Mouse (Mus musculus) limb, embryonic 13.5 days (tissue): ENCODE measurements around the gene Syt6. TPM values are rescaled to one million over a fixed set of nuclear protein-coding genes. Genes with fewer than 3 reads are reported as not detected.
A peak's percentile ranks its signal among the peaks of the same experiment; 100 is the strongest.

Experiments
- ATAC-seq: fragments of 200-750 bp; cut with Nextera tagmentation; 2 replicates; pipeline ENCODE4 v1.8.0; 2017; ENCODE audit warnings: low read depth, moderate number of reproducible peaks, moderate TSS enrichment; ENCODE audit not compliant: low FRiP score
- H3K27ac ChIP-seq: fragments of 300-500 bp; sonication (generic); 2 replicates; pipeline ENCODE4 v1.5.1; 2015; ENCODE audit warnings: inconsistent platforms, mild to moderate bottlenecking, moderate library complexity
- H3K27me3 ChIP-seq: fragments of 300-500 bp; sonication (generic); 2 replicates; pipeline ENCODE4 v1.6.1; 2015; ENCODE audit warnings: mild to moderate bottlenecking, inconsistent platforms
- H3K36me3 ChIP-seq: fragments of 300-500 bp; sonication (generic); 2 replicates; pipeline ENCODE4 v1.6.1; 2015; ENCODE audit warnings: inconsistent platforms, mild to moderate bottlenecking, moderate library complexity
- H3K4me1 ChIP-seq: fragments of 300-500 bp; sonication (generic); 2 replicates; pipeline ENCODE4 v1.6.1; 2015; ENCODE audit warnings: inconsistent platforms
- H3K4me2 ChIP-seq: fragments of 300-500 bp; sonication (generic); replicated peaks from 2 replicates; pipeline ENCODE4 v1.6.1; 2015; ENCODE audit warnings: inconsistent platforms, mild to moderate bottlenecking, moderate library complexity
- H3K4me3 ChIP-seq: fragments of 300-500 bp; sonication (generic); 2 replicates; pipeline ENCODE4 v1.5.1; 2015; ENCODE audit warnings: moderate library complexity, mild to moderate bottlenecking, inconsistent platforms
- H3K9ac ChIP-seq: fragments of 300-500 bp; sonication (generic); 2 replicates; pipeline ENCODE4 v1.6.1; 2015; ENCODE audit warnings: mild to moderate bottlenecking, inconsistent platforms
- H3K9me3 ChIP-seq: fragments of 300-500 bp; sonication (generic); 2 replicates; pipeline ENCODE4 v1.6.1; 2016; ENCODE audit warnings: inconsistent platforms
- WGBS: fragments of 180-500 bp; shearing (Covaris S2); methylation state at CpG from one replicate; pipeline ENCODE4 v1.1.7; 2015; 5-methylcytosine and 5-hydroxymethylcytosine counted together
- polyA plus RNA-seq: library from polyadenylated mRNA; unstranded; fragments of >200 nt; fragmentation: Nextera tagmentation; extraction: Ambion mirVana; gene quantifications from 2 replicates; pipeline ENCODE4 v1.2.1, GENCODE M21; 2015

Gene Syt6
- 0.45 and 0.51 TPM in 2 replicates for polyA plus RNA-seq

- peak within 1 kb of the TSS; percentile 53 for H3K9ac ChIP-seq
- H3K36me3 ChIP-seq, result no peaks in the 10 kb centered on the region
- H3K4me3 ChIP-seq, result peak within 1 kb of the TSS; percentile 50
- no peaks in the 10 kb centered on the region for H3K9me3 ChIP-seq
- H3K4me2 ChIP-seq, result peak within 1 kb of the TSS; percentile 95
- no peak for ATAC-seq
- under 1% methylated on average over 44 of the region's 44 CpGs for WGBS
- H3K27me3 ChIP-seq, result peaks cover 86% of the 10 kb centered on the region
- no peak within 1 kb of the TSS for H3K27ac ChIP-seq
- H3K4me1 ChIP-seq, result peaks cover 29% of the 10 kb centered on the region
Measured at GRCm38 (mm10) chr3:103575156-103575892, at the start of gene Syt6. TSS of gene Syt6 (plus strand) at chr3:103575231.

DNA sequence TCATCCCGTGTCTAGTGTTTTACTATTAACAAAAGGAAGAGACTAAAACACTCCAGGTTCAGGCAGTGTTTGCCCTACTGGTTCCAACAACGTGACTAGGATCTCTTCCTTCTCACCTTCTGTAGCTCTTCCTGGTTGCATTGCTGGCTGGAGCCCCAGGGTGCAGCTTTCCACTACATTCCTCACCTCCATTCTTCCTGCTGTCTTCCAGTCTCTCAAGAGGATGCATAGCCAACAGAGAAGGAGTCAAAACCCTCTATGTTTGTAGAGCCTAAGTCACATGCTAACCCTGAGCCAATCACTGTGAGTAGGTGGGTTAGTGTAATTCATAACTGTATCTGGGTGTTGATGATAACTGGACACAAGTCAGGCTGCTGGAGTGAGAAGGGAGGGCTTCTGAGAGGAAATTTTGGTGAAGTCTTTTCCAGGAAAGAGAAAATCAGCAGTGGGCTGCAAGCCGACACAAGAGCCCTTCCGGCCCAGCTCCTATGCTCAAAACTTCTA is 48.8 kb upstream of the Syt6 start:
- Histone ChIP-seq H3K9ac (no peak overlapping the region), H3K27ac (no peak overlapping the region), H3K9me3 (no peaks in the 10 kb centered on the region), H3K36me3 (no peaks in the 10 kb centered on the region), H3K27me3 (no peaks in the 10 kb centered on the region), H3K4me1 (no peaks in the 10 kb centered on the region), H3K4me3 (no peak overlapping the region), H3K4me2 (no peak overlapping the region)
- ATAC-seq, result no peak
- WGBS, result 78% methylated on average over 4 of the region's 4 CpGs

DNA sequence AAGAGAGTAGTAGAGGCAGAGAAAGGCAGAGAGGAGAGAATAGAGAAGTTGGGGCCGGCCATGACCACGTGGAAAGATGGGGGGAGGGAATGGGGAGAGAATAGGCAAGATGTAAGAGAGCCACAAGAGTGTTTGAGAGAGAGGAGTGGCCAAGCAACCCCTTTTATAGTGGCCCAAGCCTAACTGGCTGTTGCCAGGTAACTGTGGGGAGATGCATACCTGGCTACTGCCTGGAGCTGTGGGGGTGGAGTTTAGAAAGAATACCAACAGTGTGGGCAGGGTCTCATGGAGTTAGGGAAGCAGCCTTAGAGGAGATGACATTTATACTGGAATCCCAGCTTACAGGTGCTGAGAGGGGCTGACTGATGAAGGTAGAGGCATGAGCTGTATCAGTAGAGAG is 48.2 kb upstream of the Syt6 start:
- 20% methylated on average over 2 of the region's 2 CpGs for WGBS
- Histone ChIP-seq H3K9ac (no peak overlapping the region), H3K36me3 (no peaks in the 10 kb centered on the region), H3K27me3 (no peaks in the 10 kb centered on the region), H3K4me2 (no peak overlapping the region), H3K27ac (no peak overlapping the region), H3K4me1 (no peaks in the 10 kb centered on the region), H3K9me3 (no peaks in the 10 kb centered on the region), H3K4me3 (no peak overlapping the region)
- ATAC-seq, result no peak

GRCm38 (mm10) chr3:103534036-103534435 is 41.0 kb upstream of the Syt6 start:
- Histone ChIP-seq H3K27ac (no peak overlapping the region), H3K4me3 (no peak overlapping the region), H3K36me3 (no peaks in the 10 kb centered on the region), H3K27me3 (no peaks in the 10 kb centered on the region), H3K9ac (no peak overlapping the region), H3K4me2 (no peak overlapping the region), H3K4me1 (peaks cover 4% of the 10 kb centered on the region; the same call in 1 of the 2 replicates), H3K9me3 (no peaks in the 10 kb centered on the region)
- ATAC-seq, result no peak
- WGBS, result 94% methylated on average over 9 of the region's 9 CpGs

DNA sequence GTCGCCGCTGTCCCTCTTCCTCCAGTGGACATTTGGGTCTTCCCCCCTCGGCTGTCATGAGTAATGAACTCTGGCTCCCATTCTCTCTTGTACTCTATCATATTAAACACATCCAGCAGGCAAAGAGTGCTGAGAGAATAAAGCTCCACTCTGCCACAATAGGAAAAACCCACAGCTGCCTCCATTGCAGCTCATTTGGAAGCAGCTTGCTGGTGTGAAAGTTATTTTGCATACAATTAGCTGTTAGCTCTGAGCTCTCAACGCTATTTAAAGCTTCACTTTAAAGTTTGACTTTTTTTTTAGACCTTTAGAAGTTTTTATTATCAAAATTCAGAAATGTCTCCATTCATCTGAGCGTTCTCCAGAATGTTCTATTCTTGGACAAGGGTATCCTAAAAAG is 39.8 kb upstream of the Syt6 start:
- no peak overlapping the region for H3K9ac ChIP-seq
- H3K4me3 ChIP-seq, result no peak overlapping the region
- no peaks in the 10 kb centered on the region for H3K27me3 ChIP-seq
- H3K27ac ChIP-seq, result no peak overlapping the region
- H3K4me1 ChIP-seq, result peaks cover 4% of the 10 kb centered on the region; the same call in 1 of the 2 replicates
- ATAC-seq, result no peak
- H3K4me2 ChIP-seq, result no peak overlapping the region
- no peaks in the 10 kb centered on the region for H3K36me3 ChIP-seq
- no peaks in the 10 kb centered on the region for H3K9me3 ChIP-seq
- WGBS, result 53% methylated on average over 5 of the region's 5 CpGs

- H3K4me3 ChIP-seq, result no peak overlapping the region
- ATAC-seq, result no peak
- no peaks in the 10 kb centered on the region for H3K9me3 ChIP-seq
- H3K4me2 ChIP-seq, result no peak overlapping the region
- peaks cover 4% of the 10 kb centered on the region; the same call in 1 of the 2 replicates for H3K4me1 ChIP-seq
- no peak overlapping the region for H3K9ac ChIP-seq
- no peak overlapping the region for H3K27ac ChIP-seq
- 43% methylated on average over 7 of the region's 7 CpGs for WGBS
- H3K27me3 ChIP-seq, result no peaks in the 10 kb centered on the region
- no peaks in the 10 kb centered on the region for H3K36me3 ChIP-seq
Measured at GRCm38 (mm10) chr3:103539148-103539547, 35.9 kb upstream of the Syt6 start.

DNA sequence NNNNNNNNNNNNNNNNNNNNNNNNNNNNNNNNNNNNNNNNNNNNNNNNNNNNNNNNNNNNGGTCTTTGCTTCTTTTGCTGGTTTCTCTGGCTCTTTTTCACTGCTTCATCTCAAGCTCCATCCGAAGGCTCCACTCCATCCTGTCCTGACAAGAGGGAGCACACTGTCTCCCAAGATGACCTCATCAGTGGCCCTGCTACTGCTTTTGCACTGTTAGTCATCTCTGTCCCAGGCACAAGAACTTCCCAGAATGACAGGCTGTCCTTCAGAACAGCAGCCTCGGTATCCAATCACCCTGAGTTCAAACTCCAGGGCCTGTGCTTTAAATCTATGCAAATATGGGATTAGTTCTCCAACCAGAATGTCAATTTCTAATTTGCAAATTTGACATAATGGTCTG is 28.9 kb upstream of the Syt6 start:
- no peak overlapping the region for H3K4me2 ChIP-seq
- no peaks in the 10 kb centered on the region for H3K9me3 ChIP-seq
- WGBS, result 45% methylated on average over 2 of the region's 2 CpGs
- no peak overlapping the region for H3K9ac ChIP-seq
- no peaks in the 10 kb centered on the region for H3K27me3 ChIP-seq
- H3K27ac ChIP-seq, result no peak overlapping the region
- H3K4me3 ChIP-seq, result no peak overlapping the region
- H3K4me1 ChIP-seq, result no peaks in the 10 kb centered on the region
- no peaks in the 10 kb centered on the region for H3K36me3 ChIP-seq
- ATAC-seq, result no peak

- H3K4me1 ChIP-seq, result no peaks in the 10 kb centered on the region
- no peak overlapping the region for H3K27ac ChIP-seq
- no peak for ATAC-seq
- H3K9ac ChIP-seq, result no peak overlapping the region
- WGBS, result 64% methylated on average over 3 of the region's 3 CpGs
- H3K4me3 ChIP-seq, result no peak overlapping the region
- no peak overlapping the region for H3K4me2 ChIP-seq
- H3K9me3 ChIP-seq, result no peaks in the 10 kb centered on the region
- H3K36me3 ChIP-seq, result no peaks in the 10 kb centered on the region
- no peaks in the 10 kb centered on the region for H3K27me3 ChIP-seq
Measured at GRCm38 (mm10) chr3:103546626-103547025, 28.4 kb upstream of the Syt6 start.

DNA sequence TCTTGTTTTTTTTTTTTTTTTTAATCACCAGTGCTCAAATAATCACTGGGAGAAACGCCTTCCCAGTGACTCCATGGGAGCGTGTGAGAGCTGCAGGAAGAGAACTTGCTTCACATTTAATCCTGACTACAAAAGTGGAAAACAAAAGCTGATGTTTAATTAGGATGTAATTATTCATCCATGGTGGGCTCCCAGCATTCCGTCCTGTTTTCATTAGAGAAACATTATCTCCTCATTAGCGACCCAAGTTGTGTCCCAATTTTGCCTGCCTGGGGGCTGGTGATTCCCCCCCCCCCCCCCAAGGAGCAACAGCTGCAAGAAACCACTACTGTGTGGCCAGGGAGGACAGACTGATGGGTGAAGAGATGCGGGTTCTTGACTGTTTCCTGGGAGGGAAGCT is 24.8 kb upstream of the Syt6 start:
- Histone ChIP-seq H3K27me3 (no peaks in the 10 kb centered on the region), H3K4me3 (no peak overlapping the region), H3K9me3 (no peaks in the 10 kb centered on the region), H3K4me2 (no peak overlapping the region), H3K9ac (no peak overlapping the region), H3K36me3 (no peaks in the 10 kb centered on the region), H3K27ac (no peak overlapping the region), H3K4me1 (no peaks in the 10 kb centered on the region)
- ATAC-seq, result no peak
- WGBS, result 42% methylated on average over 5 of the region's 5 CpGs

- no peak for ATAC-seq
- H3K36me3 ChIP-seq, result no peaks in the 10 kb centered on the region
- H3K4me3 ChIP-seq, result no peak overlapping the region
- H3K9ac ChIP-seq, result no peak overlapping the region
- H3K27me3 ChIP-seq, result peaks cover 22% of the 10 kb centered on the region
- H3K27ac ChIP-seq, result no peak overlapping the region
- WGBS, result 48% methylated on average over 3 of the region's 3 CpGs
- H3K9me3 ChIP-seq, result no peaks in the 10 kb centered on the region
- 0 out of 2 replicates have a peak, but pooled peaks cover 6% of the 10 kb centered on the region for H3K4me1 ChIP-seq
- no peak overlapping the region for H3K4me2 ChIP-seq
Measured at GRCm38 (mm10) chr3:103567226-103567625, 7.8 kb upstream of the Syt6 start.

- Histone ChIP-seq H3K9ac (no peak overlapping the region), H3K9me3 (no peaks in the 10 kb centered on the region), H3K4me2 (no peak overlapping the region), H3K27ac (no peak overlapping the region), H3K36me3 (no peaks in the 10 kb centered on the region), H3K4me3 (no peak overlapping the region), H3K27me3 (peaks cover 75% of the 10 kb centered on the region), H3K4me1 (peaks cover 33% of the 10 kb centered on the region)
- ATAC-seq, result no peak
- 68% methylated on average over 4 of the region's 4 CpGs for WGBS
Measured at GRCm38 (mm10) chr3:103572526-103572925, 2.5 kb upstream of the Syt6 start.

DNA sequence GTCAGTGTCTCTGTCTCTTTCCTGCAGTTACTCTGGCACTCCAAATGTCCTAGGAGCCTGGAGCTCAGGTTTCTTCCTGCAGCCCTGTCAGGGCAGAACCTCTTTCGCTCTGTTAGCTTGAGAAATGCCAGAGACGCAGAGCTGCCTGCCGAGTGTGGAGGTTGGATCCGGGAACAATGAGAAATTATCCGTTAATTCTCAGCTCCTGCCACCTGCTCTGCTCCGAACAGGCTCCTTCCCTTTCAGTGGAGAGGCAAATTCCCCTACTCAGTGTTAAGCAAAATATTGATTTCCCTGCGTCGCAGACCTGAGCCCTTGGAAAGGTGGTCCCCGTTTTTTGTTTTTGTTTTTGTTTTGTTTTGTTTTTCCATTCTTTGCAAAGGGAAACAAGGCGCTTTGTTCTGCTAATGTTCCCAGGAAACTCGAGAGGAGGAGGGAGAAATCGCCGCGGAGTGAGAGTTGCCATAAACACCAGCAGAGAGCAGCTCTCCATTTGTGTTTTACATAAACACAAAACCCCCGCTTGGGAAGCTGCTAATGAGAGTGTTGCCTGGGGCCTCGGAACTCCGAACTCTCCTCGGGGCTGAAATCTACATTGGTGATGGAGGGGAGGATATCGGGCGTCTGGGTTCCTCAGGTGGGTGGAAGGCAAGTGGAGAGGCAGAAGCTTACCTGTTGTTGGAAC is 1.8 kb upstream of the Syt6 start:
- H3K4me2 ChIP-seq, result peak overlapping the region; percentile 1; the same call in 1 of the 2 replicates
- H3K4me3 ChIP-seq, result no peak overlapping the region
- H3K27ac ChIP-seq, result no peak overlapping the region
- WGBS, result under 1% methylated on average over 20 of the region's 20 CpGs
- peaks cover 30% of the 10 kb centered on the region for H3K4me1 ChIP-seq
- peaks cover 80% of the 10 kb centered on the region for H3K27me3 ChIP-seq
- no peaks in the 10 kb centered on the region for H3K36me3 ChIP-seq
- ATAC-seq, result no peak
- no peaks in the 10 kb centered on the region for H3K9me3 ChIP-seq
- H3K9ac ChIP-seq, result no peak overlapping the region
